Mouse (Mus musculus): ENCODE results near the gene Cfap46.
"Not testable (repeated sequence)": the region's sequence is repeated elsewhere in the genome, so short reads cannot be mapped to it uniquely, and the experiment has no call there.

Cfap46 gene

GRCm38 (mm10) chr7:139659901-139660300 lies 23.7 kb downstream of the Cfap46 start:
- DNase-seq = not testable (repeated sequence)

GRCm38 (mm10) chr7:139649698-139650097 lies 33.9 kb downstream of the Cfap46 start:
- no peak for DNase-seq

GRCm38 (mm10) chr7:139648107-139648824 lies 35.4 kb downstream of the Cfap46 start:
- peak; percentile 93 to 94 for DNase-seq

GRCm38 (mm10) chr7:139633393-139633792 lies 50.2 kb downstream of the Cfap46 start:
- no peak for DNase-seq

- DNase-seq = no peak
Measured at GRCm38 (mm10) chr7:139625156-139625555, 58.5 kb downstream of the Cfap46 start.

GRCm38 (mm10) chr7:139622568-139622967 lies 61.0 kb downstream of the Cfap46 start:
- DNase-seq = no peak

GRCm38 (mm10) chr7:139615767-139616766 lies 67.5 kb downstream of the Cfap46 start:
- peak; percentile 74 to 79 for DNase-seq

GRCm38 (mm10) chr7:139610328-139610727 lies 73.3 kb downstream of the Cfap46 start:
- DNase-seq = no peak

- DNase-seq = no peak
Measured at GRCm38 (mm10) chr7:139595862-139596261, 87.8 kb downstream of the Cfap46 start.

GRCm38 (mm10) chr7:139595311-139595710 lies 88.3 kb downstream of the Cfap46 start:
- no peak for DNase-seq

GRCm38 (mm10) chr7:139591311-139591710 lies 92.3 kb downstream of the Cfap46 start:
- no peak for DNase-seq

- peak; percentile 54 to 59 for DNase-seq
Measured at GRCm38 (mm10) chr7:139590302-139590701, 93.3 kb downstream of the Cfap46 start.

- no peak for DNase-seq
Measured at GRCm38 (mm10) chr7:139587919-139588318, 95.7 kb downstream of the Cfap46 start.

- DNase-seq = no peak
Measured at GRCm38 (mm10) chr7:139585183-139585821, 98.3 kb downstream of the Cfap46 start.

GRCm38 (mm10) chr7:139584221-139585175 lies 99.1 kb downstream of the Cfap46 start:
- DNase-seq = no peak

- DNase-seq = no peak
Measured at GRCm38 (mm10) chr7:139583094-139583737, 100.4 kb downstream of the Cfap46 start.

- DNase-seq = peak; percentile 34 to 51
Measured at GRCm38 (mm10) chr7:139582595-139582994, 101.0 kb downstream of the Cfap46 start, which contains the start of gene Nkx6-2. Gene Nkx6-2 (minus strand): TSS chr7:139582797.

- DNase-seq = peak in 1 of 2 experiments; percentile 35
Measured at GRCm38 (mm10) chr7:139581801-139582571, 101.6 kb downstream of the Cfap46 start.

GRCm38 (mm10) chr7:139580851-139581775 lies 102.5 kb downstream of the Cfap46 start:
- no peak for DNase-seq

Data from cerebellum, adult 18-20 months (tissue).